Mouse (Mus musculus): ENCODE data around the gene Prr23a3. TPM values are rescaled to one million over a fixed set of nuclear protein-coding genes. Genes with fewer than 3 reads are reported as not detected.

Prr23a3 gene
- polyA plus RNA-seq (2015; fragmentation: Nextera tagmentation; extraction: Ambion mirVana) = not detected in 2 replicates

GRCm38 (mm10) chr9:98864571-98864970 is at the start of gene Prr23a3:
Prr23a3 (plus strand) TSS chr9:98864767.
- no peaks in the 10 kb centered on the region for H3K36me3 ChIP-seq (ENCODE audit: control insufficient read depth, insufficient read depth, low read length)
- no peak within 1 kb of the TSS for H3K27ac ChIP-seq (ENCODE audit: low read length)
- no peak within 1 kb of the TSS for H3K4me3 ChIP-seq (ENCODE audit: low read length)
- H3K9me3 ChIP-seq (ENCODE audit: control insufficient read depth, low read length) = no peaks in the 10 kb centered on the region; the same call in 1 of the 2 replicates
- 47% methylated on average over 22 of the region's 22 CpGs for WGBS
- no peak within 1 kb of the TSS for H3K9ac ChIP-seq (ENCODE audit: low read length)
- H3K4me2 ChIP-seq (ENCODE audit: low read depth, low read length) = no peak within 1 kb of the TSS
- no peaks in the 10 kb centered on the region for H3K27me3 ChIP-seq (ENCODE audit: control insufficient read depth, insufficient read depth, low read depth, low read length)
- H3K4me1 ChIP-seq (replicated peaks; ENCODE audit: control insufficient read depth, insufficient read depth, low read length) = no peaks in the 10 kb centered on the region
- ATAC-seq (ENCODE audit: low read depth) = no peak

GRCm38 (mm10) chr9:98816066-98816465 is 48.5 kb upstream of the Prr23a3 start:
- no peaks in the 10 kb centered on the region for H3K4me1 ChIP-seq (replicated peaks; ENCODE audit: control insufficient read depth, insufficient read depth, low read length)
- H3K27me3 ChIP-seq (ENCODE audit: control insufficient read depth, insufficient read depth, low read depth, low read length) = no peaks in the 10 kb centered on the region
- H3K9me3 ChIP-seq (ENCODE audit: control insufficient read depth, low read length) = no peaks in the 10 kb centered on the region
- H3K9ac ChIP-seq (ENCODE audit: low read length) = no peak overlapping the region
- no peak overlapping the region for H3K4me3 ChIP-seq (ENCODE audit: low read length)
- H3K4me2 ChIP-seq (ENCODE audit: low read depth, low read length) = no peak overlapping the region
- no peak for ATAC-seq (ENCODE audit: low read depth)
- WGBS = 64% methylated on average over 3 of the region's 3 CpGs
- H3K36me3 ChIP-seq (ENCODE audit: control insufficient read depth, insufficient read depth, low read length) = no peaks in the 10 kb centered on the region
- no peak overlapping the region for H3K27ac ChIP-seq (ENCODE audit: low read length)

- Histone ChIP-seq H3K4me1 (replicated peaks; ENCODE audit: control insufficient read depth, insufficient read depth, low read length) (no peaks in the 10 kb centered on the region), H3K4me2 (ENCODE audit: low read depth, low read length) (no peak overlapping the region), H3K4me3 (ENCODE audit: low read length) (no peak overlapping the region), H3K9ac (ENCODE audit: low read length) (no peak overlapping the region), H3K36me3 (ENCODE audit: control insufficient read depth, insufficient read depth, low read length) (no peaks in the 10 kb centered on the region), H3K27me3 (ENCODE audit: control insufficient read depth, insufficient read depth, low read depth, low read length) (no peaks in the 10 kb centered on the region), H3K27ac (ENCODE audit: low read length) (no peak overlapping the region), H3K9me3 (ENCODE audit: control insufficient read depth, low read length) (no peaks in the 10 kb centered on the region)
- 75% methylated on average over 7 of the region's 7 CpGs for WGBS
- ATAC-seq (ENCODE audit: low read depth) = no peak
Observed at GRCm38 (mm10) chr9:98817592-98817991, 47.0 kb upstream of the Prr23a3 start.

- Histone ChIP-seq H3K36me3 (ENCODE audit: control insufficient read depth, insufficient read depth, low read length) (no peaks in the 10 kb centered on the region), H3K9ac (ENCODE audit: low read length) (no peak overlapping the region), H3K4me1 (replicated peaks; ENCODE audit: control insufficient read depth, insufficient read depth, low read length) (no peaks in the 10 kb centered on the region), H3K4me3 (ENCODE audit: low read length) (no peak overlapping the region), H3K9me3 (ENCODE audit: control insufficient read depth, low read length) (no peaks in the 10 kb centered on the region), H3K4me2 (ENCODE audit: low read depth, low read length) (no peak overlapping the region), H3K27me3 (ENCODE audit: control insufficient read depth, insufficient read depth, low read depth, low read length) (no peaks in the 10 kb centered on the region), H3K27ac (ENCODE audit: low read length) (no peak overlapping the region)
- 63% methylated on average over 5 of the region's 5 CpGs for WGBS
- ATAC-seq (ENCODE audit: low read depth) = peak; percentile 20; the same call in 1 of the 2 replicates
Observed at GRCm38 (mm10) chr9:98818971-98819370, 45.6 kb upstream of the Prr23a3 start.

GRCm38 (mm10) chr9:98819481-98819880 is 45.1 kb upstream of the Prr23a3 start:
- Histone ChIP-seq H3K27ac (ENCODE audit: low read length) (no peak overlapping the region), H3K27me3 (ENCODE audit: control insufficient read depth, insufficient read depth, low read depth, low read length) (no peaks in the 10 kb centered on the region), H3K9ac (ENCODE audit: low read length) (no peak overlapping the region), H3K4me3 (ENCODE audit: low read length) (no peak overlapping the region), H3K4me1 (replicated peaks; ENCODE audit: control insufficient read depth, insufficient read depth, low read length) (no peaks in the 10 kb centered on the region), H3K36me3 (ENCODE audit: control insufficient read depth, insufficient read depth, low read length) (no peaks in the 10 kb centered on the region), H3K4me2 (ENCODE audit: low read depth, low read length) (no peak overlapping the region), H3K9me3 (ENCODE audit: control insufficient read depth, low read length) (no peaks in the 10 kb centered on the region)
- peak; percentile 82 for ATAC-seq (ENCODE audit: low read depth)
- WGBS = 74% methylated on average over 2 of the region's 2 CpGs

GRCm38 (mm10) chr9:98820461-98820860 is 44.1 kb upstream of the Prr23a3 start:
- Histone ChIP-seq H3K36me3 (ENCODE audit: control insufficient read depth, insufficient read depth, low read length) (no peaks in the 10 kb centered on the region), H3K27ac (ENCODE audit: low read length) (no peak overlapping the region), H3K9me3 (ENCODE audit: control insufficient read depth, low read length) (no peaks in the 10 kb centered on the region), H3K4me2 (ENCODE audit: low read depth, low read length) (no peak overlapping the region), H3K27me3 (ENCODE audit: control insufficient read depth, insufficient read depth, low read depth, low read length) (no peaks in the 10 kb centered on the region), H3K9ac (ENCODE audit: low read length) (no peak overlapping the region), H3K4me3 (ENCODE audit: low read length) (no peak overlapping the region), H3K4me1 (replicated peaks; ENCODE audit: control insufficient read depth, insufficient read depth, low read length) (no peaks in the 10 kb centered on the region)
- ATAC-seq (ENCODE audit: low read depth) = no peak
- 78% methylated on average over 4 of the region's 4 CpGs for WGBS

- Histone ChIP-seq H3K9me3 (ENCODE audit: control insufficient read depth, low read length) (no peaks in the 10 kb centered on the region), H3K4me1 (replicated peaks; ENCODE audit: control insufficient read depth, insufficient read depth, low read length) (no peaks in the 10 kb centered on the region), H3K27ac (ENCODE audit: low read length) (no peak overlapping the region), H3K4me2 (ENCODE audit: low read depth, low read length) (no peak overlapping the region), H3K9ac (ENCODE audit: low read length) (no peak overlapping the region), H3K36me3 (ENCODE audit: control insufficient read depth, insufficient read depth, low read length) (no peaks in the 10 kb centered on the region), H3K27me3 (ENCODE audit: control insufficient read depth, insufficient read depth, low read depth, low read length) (no peaks in the 10 kb centered on the region), H3K4me3 (ENCODE audit: low read length) (no peak overlapping the region)
- ATAC-seq (ENCODE audit: low read depth) = no peak
Observed at GRCm38 (mm10) chr9:98821067-98821466, 43.5 kb upstream of the Prr23a3 start.

GRCm38 (mm10) chr9:98823805-98824204 is 40.8 kb upstream of the Prr23a3 start:
- 87% methylated on average over 7 of the region's 7 CpGs for WGBS
- no peaks in the 10 kb centered on the region for H3K4me1 ChIP-seq (replicated peaks; ENCODE audit: control insufficient read depth, insufficient read depth, low read length)
- H3K36me3 ChIP-seq (ENCODE audit: control insufficient read depth, insufficient read depth, low read length) = no peaks in the 10 kb centered on the region
- no peak overlapping the region for H3K4me3 ChIP-seq (ENCODE audit: low read length)
- no peak overlapping the region for H3K27ac ChIP-seq (ENCODE audit: low read length)
- no peaks in the 10 kb centered on the region for H3K9me3 ChIP-seq (ENCODE audit: control insufficient read depth, low read length)
- H3K4me2 ChIP-seq (ENCODE audit: low read depth, low read length) = no peak overlapping the region
- H3K9ac ChIP-seq (ENCODE audit: low read length) = no peak overlapping the region
- ATAC-seq (ENCODE audit: low read depth) = no peak
- H3K27me3 ChIP-seq (ENCODE audit: control insufficient read depth, insufficient read depth, low read depth, low read length) = no peaks in the 10 kb centered on the region

GRCm38 (mm10) chr9:98829508-98829907 is 35.1 kb upstream of the Prr23a3 start:
- no peak for ATAC-seq (ENCODE audit: low read depth)

GRCm38 (mm10) chr9:98837537-98838074 is 27.0 kb upstream of the Prr23a3 start:
- Histone ChIP-seq H3K4me2 (ENCODE audit: low read depth, low read length) (no peak overlapping the region), H3K9ac (ENCODE audit: low read length) (no peak overlapping the region), H3K4me1 (replicated peaks; ENCODE audit: control insufficient read depth, insufficient read depth, low read length) (no peaks in the 10 kb centered on the region), H3K27ac (ENCODE audit: low read length) (no peak overlapping the region), H3K27me3 (ENCODE audit: control insufficient read depth, insufficient read depth, low read depth, low read length) (no peaks in the 10 kb centered on the region), H3K9me3 (ENCODE audit: control insufficient read depth, low read length) (0 out of 2 replicates have a peak, but pooled peaks cover 3% of the 10 kb centered on the region), H3K36me3 (ENCODE audit: control insufficient read depth, insufficient read depth, low read length) (no peaks in the 10 kb centered on the region), H3K4me3 (ENCODE audit: low read length) (no peak overlapping the region)
- ATAC-seq (ENCODE audit: low read depth) = no peak
- WGBS = 53% methylated on average over 7 of the region's 7 CpGs

More at GRCm38 (mm10) chr9:98829508-98829907, 35.1 kb upstream of the Prr23a3 start:
- H3K9ac ChIP-seq (ENCODE audit: low read length) = no peak overlapping the region
- H3K27me3 ChIP-seq (ENCODE audit: control insufficient read depth, insufficient read depth, low read depth, low read length) = no peaks in the 10 kb centered on the region
- no peaks in the 10 kb centered on the region for H3K4me1 ChIP-seq (replicated peaks; ENCODE audit: control insufficient read depth, insufficient read depth, low read length)
- no peak overlapping the region for H3K4me2 ChIP-seq (ENCODE audit: low read depth, low read length)
- no peak overlapping the region for H3K27ac ChIP-seq (ENCODE audit: low read length)
- 40% methylated on average over 5 of the region's 5 CpGs for WGBS
- H3K36me3 ChIP-seq (ENCODE audit: control insufficient read depth, insufficient read depth, low read length) = no peaks in the 10 kb centered on the region
- no peak overlapping the region for H3K4me3 ChIP-seq (ENCODE audit: low read length)
- H3K9me3 ChIP-seq (ENCODE audit: control insufficient read depth, low read length) = no peaks in the 10 kb centered on the region

Measured in lung, embryonic 16.5 days (tissue).